Mouse (Mus musculus) ES-E14 (cell line): ENCODE measurements at regions not wholly inside any gene's neighbourhood (a gene's known extent, or its start where the extent isn't known, plus 50 kb on each side); places are given as distances from the start of the nearest gene placed in this dataset.

Experiments used
- DNase-seq: peaks from one replicate; pipeline ENCODE4 v3.0.0-alpha.2; 2013; ENCODE audit warnings: low read depth, low spot score
- H3K27ac ChIP-seq: 2 replicates; pipeline ENCODE4 v1.5.1; 2012; ENCODE audit warnings: low read depth, mild to moderate bottlenecking, low read length, moderate library complexity, mixed read lengths; ENCODE audit not compliant: poor library complexity, insufficient read depth, severe bottlenecking
- H3K36me3 ChIP-seq: 2 replicates; pipeline ENCODE4 v1.6.1; 2012; ENCODE audit warnings: mild to moderate bottlenecking, low read length, moderate library complexity, mixed read lengths; ENCODE audit not compliant: control insufficient read depth, poor library complexity, insufficient read depth, severe bottlenecking
- H3K4me1 ChIP-seq, 2 experiments: fragments of 150-350 bp in 1 of 2; sonication (generic) in 1 of 2; 2 replicates each; pipeline ENCODE4 v1.6.1; 2012; ENCODE audit warnings: low read length in 2 of 2, mild to moderate bottlenecking in 1 of 2, mixed read lengths in 1 of 2; ENCODE audit not compliant: control insufficient read depth in 2 of 2, insufficient read depth in 2 of 2, poor library complexity in 1 of 2
- H3K4me3 ChIP-seq, 2 experiments: fragments of 150-350 bp in 1 of 2; sonication (generic) in 1 of 2; 2 replicates each; pipeline ENCODE4 v1.5.1; 2012; ENCODE audit warnings: low read length in 2 of 2, low read depth in 1 of 2, mild to moderate bottlenecking in 1 of 2, mixed read lengths in 1 of 2; ENCODE audit not compliant: insufficient read depth in 1 of 2, poor library complexity in 1 of 2, severe bottlenecking in 1 of 2
- H3K9ac ChIP-seq: 2 replicates; pipeline ENCODE4 v1.6.1; 2012; ENCODE audit warnings: low read depth, mild to moderate bottlenecking, low read length, mixed read lengths; ENCODE audit not compliant: poor library complexity, insufficient read depth, severe bottlenecking
- H3K9me3 ChIP-seq: fragments of 150-350 bp; sonication (generic); 2 replicates; pipeline ENCODE4 v1.6.1; 2012; ENCODE audit warnings: low read depth, mild to moderate bottlenecking, low read length; ENCODE audit not compliant: control insufficient read depth, insufficient read depth
- CHD2 ChIP-seq: IDR thresholded peaks from 2 replicates; pipeline ENCODE4 v1.6.1; 2014; ENCODE audit warnings: mild to moderate bottlenecking, low read depth, low read length, inconsistent platforms
- HCFC1 ChIP-seq: IDR thresholded peaks from 2 replicates; pipeline ENCODE4 v1.6.1; 2012; ENCODE audit warnings: low read length, inconsistent platforms, borderline replicate concordance; ENCODE audit not compliant: insufficient read depth
- MAFK ChIP-seq: IDR thresholded peaks from 2 replicates; pipeline ENCODE4 v1.6.1; 2014; ENCODE audit warnings: mild to moderate bottlenecking, low read depth, low read length, inconsistent platforms; ENCODE audit not compliant: insufficient read depth
- ZC3H11A ChIP-seq: IDR thresholded peaks from 2 replicates; pipeline ENCODE4 v1.6.1; 2012; ENCODE audit warnings: low read depth, mild to moderate bottlenecking, inconsistent platforms, low read length, borderline replicate concordance
- ZNF384 ChIP-seq: IDR thresholded peaks from 2 replicates; pipeline ENCODE4 v1.6.1; 2012; ENCODE audit warnings: low read depth, low read length, inconsistent platforms
- in situ Hi-C, 2 experiments: fragments of 600-800 bp; cut with MboI; formaldehyde crosslinking; loops; one replicate each; pipeline ENCODE4 v1.15.1; 2025; ENCODE audit warnings: low sequenced_read_pairs in 2 of 2, inconsistent platforms in 1 of 2; ENCODE audit not compliant: unreplicated experiment in 2 of 2

DNA sequence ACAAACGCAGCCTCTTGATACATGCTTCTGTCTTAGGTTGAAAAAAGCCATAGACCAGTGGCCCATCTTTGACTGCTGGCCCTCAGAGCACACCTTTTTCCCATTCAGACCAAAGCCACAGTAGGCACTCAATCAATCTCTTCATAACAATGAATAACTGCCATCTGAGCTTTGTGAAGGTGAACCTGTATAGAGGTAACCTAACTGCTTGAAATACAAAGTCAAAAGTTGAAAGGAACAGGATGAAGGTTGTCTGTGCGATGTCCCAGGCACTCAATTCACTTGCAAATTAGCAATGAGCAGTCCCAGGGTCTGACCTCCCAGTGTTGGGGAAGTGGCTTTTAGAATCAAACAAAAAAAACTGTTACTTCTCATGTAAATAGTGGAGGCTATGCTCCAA is 182.4 kb upstream of the Myo3a start:
- peak; percentile 48 for DNase-seq
- Histone ChIP-seq H3K9me3 (no peaks in the 10 kb centered on the region), H3K27ac (peak overlapping the region; percentile 61; the same call in 1 of the 2 replicates), H3K9ac (no peak overlapping the region), H3K36me3 (no peaks in the 10 kb centered on the region), H3K4me1 (peaks cover 0 to 5% of the 10 kb centered on the region in 2 experiments; a peak in 2 of 4 replicates), H3K4me3 (no peak overlapping the region)
- peak; percentile 16; the same call in 1 of the 2 replicates for TF ChIP-seq ZNF384
- no peak for TF ChIP-seq CHD2
- in situ Hi-C loops, result no loop called here

DNA sequence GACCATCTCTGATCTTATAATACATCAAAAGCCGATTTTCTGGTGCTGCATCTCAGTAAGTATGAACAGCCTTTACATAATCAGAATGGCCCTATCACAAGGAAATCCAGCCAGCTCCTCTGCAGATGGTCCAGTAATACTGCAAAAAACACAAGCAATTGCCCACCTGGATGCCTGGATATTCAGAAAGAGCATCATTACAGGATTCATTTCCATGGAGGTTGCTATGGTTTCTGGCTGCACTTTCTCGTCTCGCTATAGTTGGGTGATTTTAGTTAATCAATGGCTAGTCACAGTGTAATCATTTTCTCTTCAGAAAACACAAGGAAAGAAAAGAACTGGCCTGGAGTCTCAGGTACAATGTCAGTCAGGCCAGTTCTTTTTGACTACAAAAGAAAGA is 179.8 kb upstream of the Myo3a start:
- Histone ChIP-seq H3K4me3 (no peak overlapping the region), H3K36me3 (no peaks in the 10 kb centered on the region), H3K27ac (no peak overlapping the region), H3K9ac (no peak overlapping the region), H3K9me3 (no peaks in the 10 kb centered on the region), H3K4me1 (peaks cover 0 to 5% of the 10 kb centered on the region in 2 experiments; a peak in 2 of 4 replicates)
- in situ Hi-C loops, result no loop called here
- TF ChIP-seq CHD2, result no peak
- TF ChIP-seq ZNF384, result no peak
- no peak for TF ChIP-seq HCFC1
- no peak for TF ChIP-seq ZC3H11A
- no peak for TF ChIP-seq MAFK
- DNase-seq, result no peak

DNA sequence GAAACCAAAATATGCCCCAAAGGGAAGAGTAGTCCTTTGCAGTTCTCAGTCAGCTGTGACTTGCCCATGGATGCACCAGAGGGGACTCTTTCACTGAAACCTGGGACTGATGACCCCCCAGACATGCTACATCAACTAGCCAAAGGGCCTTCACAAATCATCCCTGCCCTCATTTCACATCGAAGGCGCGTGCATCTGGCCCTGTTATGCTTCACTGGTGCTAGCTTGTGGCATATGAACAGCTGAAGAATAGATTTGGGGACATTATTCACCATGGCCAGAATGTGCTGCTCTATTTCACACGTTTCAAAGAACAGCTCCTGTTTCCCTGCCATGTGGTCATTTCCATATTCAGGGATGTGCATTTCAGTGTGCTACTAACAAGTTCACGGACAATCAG is 160.8 kb upstream of the Myo3a start:
- no peak for DNase-seq
- no peak for TF ChIP-seq ZC3H11A
- no peak for TF ChIP-seq MAFK
- no peak for TF ChIP-seq ZNF384
- no peak for TF ChIP-seq CHD2
- no peak for TF ChIP-seq HCFC1
- Histone ChIP-seq H3K9ac (no peak overlapping the region), H3K4me3 (no peak overlapping the region), H3K9me3 (0 out of 2 replicates have a peak, but pooled peaks cover 2% of the 10 kb centered on the region), H3K36me3 (no peaks in the 10 kb centered on the region), H3K27ac (no peak overlapping the region), H3K4me1 (no peaks in the 10 kb centered on the region)
- in situ Hi-C loops, result no loop called here

DNA sequence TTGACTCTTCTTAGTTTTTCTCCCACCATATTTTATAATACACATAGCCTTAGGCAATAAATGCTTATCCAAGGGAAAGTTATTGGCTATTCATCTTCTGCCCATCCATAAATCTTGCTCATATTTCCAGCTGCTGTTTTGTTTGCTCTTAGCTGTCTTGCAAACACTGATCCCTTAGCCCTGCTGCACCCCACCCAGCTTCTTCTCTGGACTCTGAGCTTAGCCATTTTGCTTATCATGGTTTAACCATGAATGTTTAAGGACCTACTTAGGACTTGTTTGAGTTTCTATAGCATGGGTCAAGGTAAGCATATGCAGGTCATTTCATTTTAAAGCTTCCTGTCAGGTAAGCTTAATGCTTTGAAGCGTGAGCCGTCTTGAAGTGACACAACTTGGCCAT is 130.5 kb upstream of the Myo3a start:
- Histone ChIP-seq H3K9me3 (no peaks in the 10 kb centered on the region), H3K4me3 (no peak overlapping the region), H3K36me3 (no peaks in the 10 kb centered on the region), H3K9ac (no peak overlapping the region), H3K4me1 (no peaks in the 10 kb centered on the region), H3K27ac (no peak overlapping the region)
- TF ChIP-seq MAFK (no peak), ZNF384 (no peak), ZC3H11A (no peak), CHD2 (no peak), HCFC1 (no peak)
- DNase-seq, result no peak
- in situ Hi-C loops, result no loop called here

DNA sequence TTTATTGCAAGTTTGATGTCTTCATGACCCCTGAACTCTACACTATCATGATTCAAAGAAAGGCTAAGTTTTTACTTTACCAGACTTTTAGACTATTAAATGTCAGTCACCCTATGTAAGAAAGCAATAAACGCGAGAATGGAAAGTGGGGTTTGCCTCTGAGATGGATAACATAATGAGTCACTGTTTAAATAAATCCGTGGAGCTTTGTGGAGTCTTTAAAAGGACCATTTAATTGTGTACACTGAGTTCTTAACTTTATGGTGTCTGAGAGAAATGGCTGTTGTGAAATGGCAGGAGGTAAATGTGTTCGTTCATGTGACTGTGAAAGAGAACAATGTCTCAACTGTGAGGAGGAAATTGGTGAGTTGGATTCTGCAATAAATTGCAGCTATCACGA is 122.2 kb upstream of the Myo3a start:
- no peaks in the 10 kb centered on the region for H3K4me1 ChIP-seq
- in situ Hi-C loops, result no loop called here
- no peak for TF ChIP-seq ZC3H11A
- TF ChIP-seq MAFK, result no peak
- TF ChIP-seq ZNF384, result no peak
- TF ChIP-seq HCFC1, result no peak
- no peak for TF ChIP-seq CHD2
- H3K36me3 ChIP-seq, result no peaks in the 10 kb centered on the region
- DNase-seq, result no peak
- no peaks in the 10 kb centered on the region for H3K9me3 ChIP-seq
- no peak overlapping the region for H3K9ac ChIP-seq
- no peak overlapping the region for H3K4me3 ChIP-seq
- H3K27ac ChIP-seq, result no peak overlapping the region
